Mouse (Mus musculus) thymus, adult 18-20 months (tissue): ENCODE results near the gene Slco3a1.

Experiments used
- DNase-seq, 2 experiments: peaks; one replicate each; pipeline ENCODE4 v3.0.0; 2022; ENCODE audit warnings: mixed read lengths in 2 of 2

Slco3a1 gene

GRCm38 (mm10) chr7:74269283-74270088 lies 285.1 kb downstream of the Slco3a1 start:
- DNase-seq, result no peak

GRCm38 (mm10) chr7:74266511-74267168 lies 287.9 kb downstream of the Slco3a1 start:
- DNase-seq, result no peak

DNA sequence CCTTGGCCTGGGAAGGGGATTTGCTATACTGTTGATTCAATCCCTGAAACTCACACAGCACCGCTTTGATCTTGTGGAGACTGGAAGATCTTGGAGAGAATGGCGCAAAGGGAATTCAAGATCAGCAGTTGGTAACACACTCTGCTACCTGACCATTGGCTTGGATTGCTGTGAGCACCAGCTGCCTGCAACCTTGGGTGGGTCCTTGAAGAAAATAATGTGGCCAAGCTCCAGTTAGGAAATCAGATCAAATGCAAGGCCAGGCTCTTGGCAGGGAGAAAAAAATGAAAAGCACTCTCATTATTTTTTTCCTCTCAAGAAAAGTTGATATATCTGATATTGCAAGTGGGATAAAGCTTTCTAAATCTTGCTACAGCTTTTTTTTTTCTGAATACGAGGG lies 298.3 kb downstream of the Slco3a1 start:
- DNase-seq, result no peak

DNA sequence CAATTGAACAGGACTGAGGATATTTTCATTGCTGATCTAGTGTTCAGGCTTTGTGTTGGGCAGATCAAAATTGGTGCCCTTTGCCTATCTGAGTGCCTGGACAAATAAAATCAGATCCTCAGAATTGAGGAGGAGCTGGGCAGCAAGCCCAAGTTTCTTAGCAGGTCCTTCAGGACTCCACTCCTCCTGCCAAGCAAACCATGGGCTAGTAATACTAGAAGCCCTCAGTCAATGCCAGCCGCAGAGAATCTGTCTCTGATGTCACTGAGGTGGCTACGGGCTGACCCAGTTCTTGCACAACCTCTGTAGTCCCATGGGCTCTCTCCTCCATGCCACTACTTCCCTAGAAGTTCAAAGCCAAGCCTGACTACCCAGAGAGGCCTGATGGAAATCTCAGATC lies 302.5 kb downstream of the Slco3a1 start:
- no peak for DNase-seq

GRCm38 (mm10) chr7:74241236-74241635 lies 313.3 kb downstream of the Slco3a1 start:
- DNase-seq, result no peak

DNA sequence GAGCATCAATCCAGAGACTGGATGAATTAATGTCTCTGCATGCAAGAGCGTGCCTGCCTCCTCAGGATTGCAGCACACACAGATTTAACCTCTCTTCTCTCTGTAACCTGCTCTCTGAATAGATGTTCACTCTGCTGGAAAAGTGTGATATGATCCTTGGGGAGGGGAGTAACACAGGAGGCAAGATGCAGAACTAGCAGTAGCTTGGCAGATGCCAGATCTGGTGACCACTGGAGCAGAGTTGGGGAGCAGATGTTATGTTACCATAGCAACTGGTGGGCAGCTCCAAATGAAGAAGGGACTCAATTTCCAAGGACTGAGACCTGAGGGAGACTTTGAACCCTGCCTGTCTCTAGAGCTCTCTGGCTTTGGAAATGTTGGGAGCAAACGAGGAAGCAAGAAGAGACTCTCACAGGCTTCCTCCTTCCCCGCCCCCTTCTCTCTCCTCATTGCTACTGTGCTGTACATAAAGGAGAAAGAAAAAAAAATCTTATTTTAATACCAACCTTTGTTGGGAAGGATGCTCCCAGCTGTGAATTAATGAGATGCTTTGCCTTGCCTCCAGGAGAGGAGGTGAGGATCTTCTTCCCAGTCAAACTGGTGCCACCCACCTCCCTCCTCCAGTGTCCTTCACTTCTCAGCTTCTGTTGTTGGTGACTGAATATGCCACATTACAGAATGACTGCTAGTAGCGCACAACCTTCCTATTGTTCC lies 314.0 kb downstream of the Slco3a1 start:
- no peak for DNase-seq
